Mouse (Mus musculus): ENCODE measurements around the gene Qtrt2. TPM values are rescaled to one million over a fixed set of nuclear protein-coding genes. Genes with fewer than 3 reads are reported as not detected.
A peak's percentile ranks its signal among the peaks of the same experiment; 100 is the strongest.

Gene Qtrt2
- polyA plus RNA-seq, 1 experiment, result not detected

DNA sequence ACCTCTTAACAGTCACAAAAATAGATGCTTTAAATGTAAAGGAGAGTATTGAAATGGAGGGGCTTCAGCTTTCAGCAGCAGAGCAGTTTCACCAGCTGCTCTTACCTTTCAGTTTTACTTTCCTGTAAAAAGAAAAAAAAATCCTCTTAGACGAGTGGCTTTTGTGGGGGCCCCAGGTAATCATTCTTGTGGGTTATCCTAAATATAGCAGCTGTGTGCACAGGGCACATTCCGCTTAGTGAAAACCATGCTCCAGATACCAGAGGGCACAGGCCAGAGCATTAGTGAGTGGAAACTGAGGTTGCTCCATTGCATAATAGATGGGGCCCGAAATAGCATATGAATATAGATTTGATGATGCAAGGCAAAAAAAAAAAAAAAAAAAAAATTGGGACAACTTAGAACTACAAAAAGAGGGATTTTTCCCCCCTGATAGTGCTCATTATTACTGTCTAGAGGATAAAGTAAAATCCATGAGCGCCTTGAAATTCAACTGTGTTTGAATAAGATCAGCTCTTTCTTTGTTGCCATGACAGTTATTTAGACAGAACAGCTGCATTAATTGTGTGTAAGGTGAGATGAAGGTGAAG, 35.8 kb downstream of the Qtrt2 start:
- Histone ChIP-seq H3K36me3 (replicated peaks; ENCODE audit: low read length) (peaks cover 14% of the 10 kb centered on the region), H3K27me3 (replicated peaks) (no peaks in the 10 kb centered on the region), H3K4me1 (peaks cover 23% of the 10 kb centered on the region), H3K9me3 (no peaks in the 10 kb centered on the region), H3K4me3 (replicated peaks) (peak overlapping the region; percentile 94)
- TF ChIP-seq FLI1 (IDR thresholded peaks at IDR 0.05; ENCODE audit: low read length), result no peak
- TF ChIP-seq GATA1 (IDR thresholded peaks at IDR 0.05; ENCODE audit: borderline replicate concordance, low read length), result no peak

DNA sequence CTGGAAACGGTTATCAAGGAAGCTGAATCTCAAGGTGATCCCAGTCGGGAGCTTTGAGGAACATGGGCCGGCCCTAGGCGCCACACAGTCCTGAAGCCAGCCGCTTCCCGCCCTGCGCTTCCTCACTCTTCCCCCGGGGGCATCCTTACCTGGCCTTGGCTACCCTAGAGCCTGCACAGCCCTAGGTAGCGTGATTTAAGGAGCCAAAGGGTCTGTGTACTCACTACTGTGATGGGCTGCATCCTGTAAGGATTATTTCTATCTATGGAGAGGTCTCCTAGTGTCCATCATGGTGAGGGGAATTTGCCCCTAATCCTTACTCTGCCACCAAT, 36.6 kb downstream of the Qtrt2 start:
- Histone ChIP-seq H3K27me3 (replicated peaks) (no peaks in the 10 kb centered on the region), H3K4me1 (peaks cover 23% of the 10 kb centered on the region), H3K9me3 (no peaks in the 10 kb centered on the region), H3K36me3 (replicated peaks; ENCODE audit: low read length) (peaks cover 18% of the 10 kb centered on the region), H3K4me3 (replicated peaks) (peak overlapping the region; percentile 94)
- TF ChIP-seq GATA1 (IDR thresholded peaks at IDR 0.05; ENCODE audit: borderline replicate concordance, low read length) (no peak), FLI1 (IDR thresholded peaks at IDR 0.05; ENCODE audit: low read length) (no peak)

DNA sequence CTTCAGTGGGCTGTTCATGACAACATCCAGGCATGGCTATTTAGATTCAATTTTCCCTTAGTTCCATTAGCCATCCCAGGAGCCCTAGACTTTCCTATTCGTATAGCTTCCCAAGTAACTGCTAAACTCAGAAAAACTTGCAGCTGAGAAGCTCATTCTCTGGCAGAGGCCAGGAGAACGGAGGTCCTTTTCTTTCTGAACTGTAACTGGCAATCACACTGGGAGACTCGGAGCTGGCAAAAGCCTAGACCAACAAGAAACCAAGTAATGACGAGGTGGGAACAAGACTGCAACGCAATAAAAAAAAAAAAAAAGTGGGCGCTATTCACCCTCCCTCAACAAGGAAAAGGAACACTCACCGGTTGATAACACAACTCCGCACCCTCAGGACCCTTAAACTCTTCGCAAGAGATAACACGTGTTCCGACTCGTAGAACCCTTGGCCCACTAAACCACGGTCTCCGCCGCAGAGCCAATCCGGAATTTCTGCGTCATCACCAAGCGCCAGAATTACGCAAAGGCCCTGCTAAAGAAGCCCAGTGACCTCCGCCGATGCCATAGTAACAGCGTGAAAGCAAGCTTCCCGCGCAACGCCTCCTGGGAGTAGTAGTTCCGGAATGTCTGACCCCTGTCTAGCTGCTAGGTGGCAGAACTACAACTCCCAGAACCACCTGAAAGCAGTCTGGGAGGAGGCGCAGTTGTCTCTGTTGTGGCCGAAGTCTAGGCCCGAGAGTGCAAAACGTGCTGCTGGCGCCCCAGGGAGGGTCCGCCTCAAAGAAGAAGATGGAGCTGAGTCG, 37.2 kb downstream of the Qtrt2 start, which contains the start of gene Ccdc191:
Gene Ccdc191 (plus strand): TSS at position 593 of the 797 bp plus-strand sequence.
- TF ChIP-seq FLI1 (IDR thresholded peaks at IDR 0.05; ENCODE audit: low read length), result no peak
- TF ChIP-seq GATA1 (IDR thresholded peaks at IDR 0.05; ENCODE audit: borderline replicate concordance, low read length), result no peak
- peaks cover 13% of the 10 kb centered on the region for H3K36me3 ChIP-seq (replicated peaks; ENCODE audit: low read length)
- no peaks in the 10 kb centered on the region for H3K9me3 ChIP-seq
- peaks cover 23% of the 10 kb centered on the region for H3K4me1 ChIP-seq
- no peaks in the 10 kb centered on the region for H3K27me3 ChIP-seq (replicated peaks)
- peak within 1 kb of the TSS; percentile 94 for H3K4me3 ChIP-seq (replicated peaks)

DNA sequence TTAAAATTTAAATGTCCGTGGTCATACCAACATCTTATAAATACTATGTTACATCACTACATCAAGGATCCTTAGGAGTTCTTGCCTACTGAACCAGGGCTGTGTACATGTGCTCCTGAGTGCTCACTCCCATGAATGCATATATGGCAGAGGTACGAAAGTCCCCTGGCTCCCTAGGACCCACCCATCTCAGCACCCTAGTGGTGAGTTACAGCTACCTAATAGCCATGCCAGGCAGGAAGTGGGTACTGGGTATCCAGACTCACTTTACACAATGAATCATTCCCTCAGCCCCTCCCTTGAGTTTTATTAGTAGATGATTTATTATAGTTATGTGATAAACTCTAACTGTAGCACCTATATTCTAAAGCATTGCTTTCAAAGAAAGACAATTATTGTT, 44.3 kb downstream of the Qtrt2 start:
- Histone ChIP-seq H3K27me3 (replicated peaks) (no peaks in the 10 kb centered on the region), H3K4me3 (replicated peaks) (no peak overlapping the region), H3K4me1 (0 out of 2 replicates have a peak, but pooled peaks cover 3% of the 10 kb centered on the region), H3K9me3 (no peaks in the 10 kb centered on the region), H3K36me3 (replicated peaks; ENCODE audit: low read length) (peaks cover 37% of the 10 kb centered on the region)
- TF ChIP-seq FLI1 (IDR thresholded peaks at IDR 0.05; ENCODE audit: low read length) (no peak), GATA1 (IDR thresholded peaks at IDR 0.05; ENCODE audit: borderline replicate concordance, low read length) (no peak)

DNA sequence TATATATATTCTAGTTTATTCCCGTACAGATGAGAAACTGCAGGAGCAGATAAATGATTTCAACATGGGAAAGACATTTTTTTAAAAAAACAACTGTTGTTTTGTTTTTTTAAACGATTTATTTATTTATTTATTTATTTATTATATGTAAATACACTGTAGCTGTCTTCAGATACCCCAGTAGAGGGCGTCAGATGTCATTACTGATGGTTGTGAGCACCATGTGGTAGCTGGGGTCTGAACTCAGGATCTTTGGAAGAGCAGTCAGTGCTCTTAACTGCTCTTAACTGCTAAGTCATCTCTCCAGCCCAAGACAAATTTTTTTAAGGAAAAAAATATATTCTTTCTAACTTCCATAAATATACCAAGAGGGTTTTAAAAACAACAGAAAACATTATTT, 45.0 kb downstream of the Qtrt2 start:
- Histone ChIP-seq H3K4me1 (0 out of 2 replicates have a peak, but pooled peaks cover 3% of the 10 kb centered on the region), H3K27me3 (replicated peaks) (no peaks in the 10 kb centered on the region), H3K9me3 (no peaks in the 10 kb centered on the region), H3K36me3 (replicated peaks; ENCODE audit: low read length) (peaks cover 42% of the 10 kb centered on the region), H3K4me3 (replicated peaks) (no peak overlapping the region)
- no peak for TF ChIP-seq FLI1 (IDR thresholded peaks at IDR 0.05; ENCODE audit: low read length)

DNA sequence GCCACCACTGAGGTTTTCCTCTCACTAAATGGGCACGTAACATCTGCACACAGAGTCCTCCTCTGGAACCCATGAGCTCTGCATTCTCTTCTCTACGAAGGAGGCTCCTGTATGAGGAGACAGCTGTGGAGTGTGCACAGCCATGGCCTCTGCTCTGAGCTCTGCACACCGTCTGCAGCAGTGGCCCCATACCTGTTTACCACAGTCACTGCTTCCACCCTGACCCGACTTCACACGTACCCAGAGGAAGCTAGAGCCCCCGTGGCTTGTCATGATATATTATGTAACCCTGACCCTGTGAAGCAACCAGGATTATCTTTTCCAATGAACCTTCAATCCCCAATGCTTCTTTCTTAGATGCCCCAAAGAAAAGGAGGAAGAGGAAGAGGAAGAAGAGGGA, 46.8 kb downstream of the Qtrt2 start:
- H3K36me3 ChIP-seq (replicated peaks; ENCODE audit: low read length), result peaks cover 53% of the 10 kb centered on the region

DNA sequence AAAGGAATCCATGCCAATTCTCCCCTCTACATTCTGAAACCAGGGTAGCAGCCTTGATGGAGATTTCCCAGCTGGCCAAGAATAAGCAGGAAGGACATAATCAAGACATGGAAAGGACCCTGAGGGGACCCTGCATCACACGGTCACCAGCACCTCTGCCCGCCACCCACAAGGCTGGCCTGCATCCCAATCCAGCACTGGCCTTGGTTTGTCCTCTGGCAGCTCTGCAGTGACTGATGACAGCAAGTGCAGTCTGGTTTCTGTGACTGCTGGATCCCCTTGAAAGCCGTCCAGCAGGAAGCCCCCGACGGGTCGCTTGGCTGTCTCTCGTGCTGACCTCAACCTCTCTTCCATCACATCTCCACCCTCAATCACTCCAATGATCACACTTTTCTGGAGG, 55.2 kb downstream of the Qtrt2 start:
- no peaks in the 10 kb centered on the region for H3K9me3 ChIP-seq
- H3K4me3 ChIP-seq (replicated peaks), result no peak overlapping the region
- TF ChIP-seq FLI1 (IDR thresholded peaks at IDR 0.05; ENCODE audit: low read length) (no peak), GATA1 (IDR thresholded peaks at IDR 0.05; ENCODE audit: borderline replicate concordance, low read length) (no peak)
- H3K27me3 ChIP-seq (replicated peaks), result no peaks in the 10 kb centered on the region
- H3K4me1 ChIP-seq, result peaks cover 11% of the 10 kb centered on the region
- H3K36me3 ChIP-seq (replicated peaks; ENCODE audit: low read length), result peaks cover 79% of the 10 kb centered on the region

More for the DNA sequence above, 46.8 kb downstream of the Qtrt2 start:
- Histone ChIP-seq H3K9me3 (no peaks in the 10 kb centered on the region), H3K4me3 (replicated peaks) (no peak overlapping the region), H3K27me3 (replicated peaks) (no peaks in the 10 kb centered on the region), H3K4me1 (peaks cover 6% of the 10 kb centered on the region; the same call in 1 of the 2 replicates)
- TF ChIP-seq GATA1 (IDR thresholded peaks at IDR 0.05; ENCODE audit: borderline replicate concordance, low read length), result no peak
- no peak for TF ChIP-seq FLI1 (IDR thresholded peaks at IDR 0.05; ENCODE audit: low read length)

DNA sequence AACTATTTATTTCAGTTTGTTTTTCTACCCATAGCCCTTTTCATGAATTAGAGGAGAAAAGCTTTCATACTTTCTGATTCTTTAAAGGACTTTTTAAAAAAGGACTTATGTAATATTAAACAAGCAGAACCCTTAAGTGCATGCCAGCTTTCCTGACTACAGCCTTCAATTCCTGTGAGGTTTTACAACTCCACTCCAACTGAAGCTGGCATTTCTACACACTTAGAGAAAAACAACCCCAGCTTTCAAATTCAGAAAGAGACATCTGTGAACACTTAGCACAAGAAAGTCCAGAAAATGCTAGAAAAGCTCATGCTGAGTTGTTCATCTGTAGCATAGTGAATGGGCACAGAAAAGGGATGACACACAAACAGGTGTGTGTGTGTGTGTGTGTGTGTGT, 56.8 kb downstream of the Qtrt2 start:
- H3K9me3 ChIP-seq, result no peaks in the 10 kb centered on the region

DNA sequence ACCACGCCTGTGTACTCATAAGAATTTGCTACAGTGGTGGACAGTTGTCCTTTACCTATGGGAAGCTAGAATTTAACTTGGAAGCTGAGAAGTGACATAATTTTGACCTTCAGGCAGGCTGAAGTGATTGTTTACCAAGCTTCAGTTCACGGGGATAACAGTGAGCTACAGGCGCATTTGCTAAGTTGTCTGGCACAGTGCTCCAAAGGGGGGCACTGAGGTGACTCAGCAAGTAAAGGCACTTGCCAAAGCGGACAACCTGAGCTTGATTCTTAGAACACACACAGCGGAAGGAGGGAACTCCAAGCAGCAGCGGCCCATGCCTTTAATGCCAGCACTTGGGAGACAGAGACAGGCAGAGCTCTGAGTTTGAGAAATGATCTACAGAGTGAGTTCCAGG, 66.0 kb downstream of the Qtrt2 start:
- Histone ChIP-seq H3K9me3 (no peaks in the 10 kb centered on the region), H3K4me1 (no peaks in the 10 kb centered on the region)

More for the DNA sequence above, 56.8 kb downstream of the Qtrt2 start:
- TF ChIP-seq FLI1 (IDR thresholded peaks at IDR 0.05; ENCODE audit: low read length), result no peak
- TF ChIP-seq GATA1 (IDR thresholded peaks at IDR 0.05; ENCODE audit: borderline replicate concordance, low read length), result no peak
- Histone ChIP-seq H3K36me3 (replicated peaks; ENCODE audit: low read length) (peaks cover 66% of the 10 kb centered on the region), H3K4me1 (peaks cover 9% of the 10 kb centered on the region), H3K4me3 (replicated peaks) (no peak overlapping the region), H3K27me3 (replicated peaks) (no peaks in the 10 kb centered on the region)

DNA sequence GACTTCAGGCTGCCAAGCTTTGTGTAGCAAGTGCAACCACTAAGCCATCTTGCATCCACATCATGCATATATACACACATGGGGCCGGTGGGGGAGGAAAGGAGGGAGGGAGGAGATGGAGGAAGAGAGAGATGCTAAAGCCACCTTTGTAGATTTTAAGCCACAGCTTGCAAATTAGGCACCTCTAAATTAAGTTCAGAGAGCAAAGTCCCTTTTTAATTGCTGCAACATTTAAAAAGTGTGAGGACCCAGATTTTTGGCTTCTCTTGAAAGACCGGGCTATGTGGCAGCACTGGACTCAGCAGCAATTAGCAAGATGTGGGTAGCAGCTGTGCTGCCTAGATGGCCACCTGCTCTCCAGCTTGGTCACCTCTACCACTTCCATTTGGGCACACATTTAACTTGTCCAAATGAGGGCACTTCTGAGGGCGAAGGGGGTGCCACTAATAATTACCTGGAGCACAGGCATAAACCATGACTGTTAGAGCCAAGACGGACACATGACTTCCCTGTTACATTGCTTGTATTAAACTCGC, 67.6 kb downstream of the Qtrt2 start:
- Histone ChIP-seq H3K9me3 (no peaks in the 10 kb centered on the region), H3K36me3 (replicated peaks; ENCODE audit: low read length) (peaks cover 25% of the 10 kb centered on the region)

More for the DNA sequence above, 66.0 kb downstream of the Qtrt2 start:
- H3K27me3 ChIP-seq (replicated peaks), result peaks cover 2% of the 10 kb centered on the region
- H3K36me3 ChIP-seq (replicated peaks; ENCODE audit: low read length), result peaks cover 30% of the 10 kb centered on the region
- TF ChIP-seq GATA1 (IDR thresholded peaks at IDR 0.05; ENCODE audit: borderline replicate concordance, low read length) (no peak), FLI1 (IDR thresholded peaks at IDR 0.05; ENCODE audit: low read length) (no peak)
- no peak overlapping the region for H3K4me3 ChIP-seq (replicated peaks)

More for the DNA sequence above, 67.6 kb downstream of the Qtrt2 start:
- Histone ChIP-seq H3K4me3 (replicated peaks) (no peak overlapping the region), H3K4me1 (no peaks in the 10 kb centered on the region), H3K27me3 (replicated peaks) (peaks cover 2% of the 10 kb centered on the region)
- TF ChIP-seq FLI1 (IDR thresholded peaks at IDR 0.05; ENCODE audit: low read length) (no peak), GATA1 (IDR thresholded peaks at IDR 0.05; ENCODE audit: borderline replicate concordance, low read length) (no peak)

Data from megakaryocyte, embryonic 14.5 days (primary cell).